ENCODE assay signal across 8 mouse cellular contexts in the genomic region with DNA sequence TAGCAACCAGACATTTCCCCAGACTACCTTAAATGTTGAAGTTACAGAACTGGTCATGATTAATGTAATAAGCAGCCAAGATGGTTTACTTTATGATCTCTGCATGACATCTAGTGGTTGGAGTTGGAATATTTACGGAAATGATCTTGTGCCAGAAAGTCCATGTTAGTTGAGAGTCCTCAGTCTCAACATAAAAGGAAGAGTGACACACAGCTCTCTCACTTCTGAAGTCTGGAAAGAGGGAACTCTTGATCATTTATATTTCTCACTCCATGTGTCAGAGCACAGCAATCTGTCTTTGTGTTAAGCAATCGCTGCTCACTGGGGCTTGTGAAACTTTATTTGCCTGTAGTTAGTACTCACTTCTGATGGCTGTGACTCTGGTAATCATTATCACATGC.
DNase-seq lines count a peak whose midpoint lies in the region; ATAC-seq and TF ChIP-seq lines count a peak whose summit lies in the region.
"Had no signal": no experiment of that assay in that cellular context is flagged by ENCODE, and none has a peak within 500 bp of the region (broad histone marks: within the 10 kb centered on the region; RNA-seq: fewer than 3 reads in every experiment).

No protein-coding gene starts in this region.

- no peak overlapping the region for H3K27ac ChIP-seq in forebrain, postnatal 0 days (ENCODE audit: low read depth, low read length)
- H3K27ac ChIP-seq in limb, embryonic 14.5 days (replicated peaks; ENCODE audit: low read depth, low read length): no peak overlapping the region

- TF ChIP-seq CTCF in forebrain, postnatal 0 days (IDR thresholded peaks at IDR 0.05; ENCODE audit: low read depth): peak; percentile 88

- DNase-seq in testis, postnatal 14 days (ENCODE audit: low spot score): peak; percentile 21
- no peak for DNase-seq in testis, postnatal 10 days (ENCODE audit: low spot score)
- peak; percentile 4 for DNase-seq in cerebellum, adult 11 months
- DNase-seq in forebrain, postnatal 0 days: peak; percentile 92
- peak; percentile 46 for DNase-seq in kidney, adult 18-20 months
- DNase-seq in limb, embryonic 14.5 days (ENCODE audit: low spot score): peak; percentile 90
- peak; percentile 58 for DNase-seq in telencephalon, adult 2 months (ENCODE audit: low read depth, low spot score)

- H3K4me3 ChIP-seq in forebrain, postnatal 0 days (ENCODE audit: low read depth, low read length): no peak overlapping the region
- no peak overlapping the region for H3K4me3 ChIP-seq in limb, embryonic 14.5 days (replicated peaks; ENCODE audit: low read length)
- H3K4me3 ChIP-seq: erythroblast, embryonic 14.5 days had no signal

- peak; percentile 90 for ATAC-seq in forebrain, postnatal 0 days
- ATAC-seq in limb, embryonic 14.5 days (ENCODE audit: low FRiP score, low read depth): peak; percentile 77; the same call in 1 of the 2 replicates

- H3K9ac ChIP-seq in forebrain, postnatal 0 days: no peak overlapping the region
- H3K9ac ChIP-seq in limb, embryonic 14.5 days (ENCODE audit: low read depth, low read length, severe bottlenecking): no peak overlapping the region

- no peak for TF ChIP-seq POLR2A in limb, embryonic 14.5 days (IDR thresholded peaks at IDR 0.05; ENCODE audit: borderline replicate concordance, extremely low read depth, insufficient read depth, insufficient read length)

- H3K9me3 ChIP-seq in forebrain, postnatal 0 days (ENCODE audit: low read length): no peaks in the 10 kb centered on the region
- H3K9me3 ChIP-seq in limb, embryonic 14.5 days (ENCODE audit: control insufficient read depth, low read length): no peaks in the 10 kb centered on the region

- H3K36me3 ChIP-seq in forebrain, postnatal 0 days (ENCODE audit: insufficient read depth): no peaks in the 10 kb centered on the region
- no peaks in the 10 kb centered on the region for H3K36me3 ChIP-seq in limb, embryonic 14.5 days (ENCODE audit: control insufficient read depth, insufficient read depth, low read length)

- H3K27me3 ChIP-seq in forebrain, postnatal 0 days (ENCODE audit: insufficient read depth, low read length): no peaks in the 10 kb centered on the region
- no peaks in the 10 kb centered on the region for H3K27me3 ChIP-seq in limb, embryonic 14.5 days (ENCODE audit: control insufficient read depth, insufficient read depth, low read length)

- H3K4me1 ChIP-seq in forebrain, postnatal 0 days (ENCODE audit: insufficient read depth): no peaks in the 10 kb centered on the region
- H3K4me1 ChIP-seq in limb, embryonic 14.5 days (ENCODE audit: control insufficient read depth, insufficient read depth, low read length): no peaks in the 10 kb centered on the region

- WGBS in forebrain, postnatal 0 days: 40% methylated on average over 2 of the region's 2 CpGs
- 15% methylated on average over 2 of the region's 2 CpGs for WGBS in limb, embryonic 14.5 days

- no peak overlapping the region for H3K4me2 ChIP-seq in forebrain, postnatal 0 days (ENCODE audit: low read depth)
- H3K4me2 ChIP-seq in limb, embryonic 14.5 days (replicated peaks; ENCODE audit: low read depth, low read length, severe bottlenecking): no peak overlapping the region
